Mouse (Mus musculus): ENCODE measurements around the gene Wnt3. TPM values are rescaled to one million over a fixed set of nuclear protein-coding genes. Genes with fewer than 3 reads are reported as not detected.

The Wnt3 gene
- polyA plus RNA-seq, 1 experiment from 2014 or later, result 11.2 TPM

DNA sequence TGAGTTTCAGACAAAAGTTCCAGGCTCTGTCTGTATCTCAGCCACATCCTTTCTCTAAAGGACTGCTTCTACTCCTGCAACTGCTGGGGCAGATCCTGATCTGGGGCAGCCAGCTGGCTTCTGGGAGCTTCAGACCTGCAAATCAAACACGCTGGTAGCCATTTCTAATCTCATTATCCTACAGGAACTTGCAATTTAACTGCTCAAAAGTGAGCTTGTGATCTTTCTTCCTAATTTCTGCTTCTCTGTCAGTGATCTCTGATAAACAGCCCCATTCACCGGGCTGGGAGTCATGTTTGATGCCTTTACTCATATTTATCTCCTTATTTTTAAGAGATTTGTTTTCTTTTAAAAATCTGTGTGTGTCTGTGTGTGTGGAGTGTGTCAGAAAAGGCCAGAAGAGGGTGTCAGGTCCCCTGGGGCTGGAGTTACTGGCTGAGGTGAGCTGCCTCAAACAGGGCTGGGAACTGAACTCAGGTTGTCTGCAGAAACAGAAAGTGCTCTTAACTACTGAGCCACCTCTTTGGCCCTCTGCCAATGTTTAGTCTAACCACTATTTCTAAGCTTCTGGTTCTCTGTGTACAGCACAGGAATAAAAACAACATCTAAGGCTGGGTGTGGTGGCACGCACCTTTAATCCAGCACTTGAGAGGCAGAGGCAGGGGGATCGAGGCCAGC is 86.1 kb downstream of the Wnt3 start:
- DNase-seq (ENCODE audit: low spot score), result no peak
- no peaks in the 10 kb centered on the region for H3K4me1 ChIP-seq (replicated peaks)
- H3K9me3 ChIP-seq, result no peaks in the 10 kb centered on the region
- H3K27me3 ChIP-seq (ENCODE audit: insufficient read depth, poor library complexity, severe bottlenecking), result no peaks in the 10 kb centered on the region
- peaks cover 60% of the 10 kb centered on the region for H3K36me3 ChIP-seq
- H3K4me3 ChIP-seq, result no peak overlapping the region
- H3K27ac ChIP-seq, result no peak overlapping the region
- WGBS, result 81% methylated on average over 4 of the region's 4 CpGs

DNA sequence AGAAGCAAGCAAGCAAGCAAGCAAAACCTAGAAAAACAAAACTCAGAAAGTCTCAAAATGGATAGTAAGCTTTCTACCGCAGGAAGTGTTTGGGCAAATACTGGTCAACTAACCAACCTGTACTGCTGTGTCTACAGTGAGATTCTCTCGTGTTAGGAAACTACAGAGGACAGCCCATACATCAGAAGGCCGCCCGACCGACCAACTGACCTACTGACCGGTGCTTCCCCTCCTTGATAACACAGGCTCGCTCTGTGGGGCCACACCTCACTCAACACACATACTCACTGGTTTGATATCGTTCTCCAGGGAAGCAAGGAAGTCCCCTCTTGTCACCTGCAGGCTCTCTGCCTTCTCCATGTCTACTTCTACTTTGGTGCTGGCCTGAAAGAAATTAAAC is 89.0 kb downstream of the Wnt3 start:
- WGBS, result 84% methylated on average over 8 of the region's 8 CpGs
- Histone ChIP-seq H3K36me3 (peaks cover 50% of the 10 kb centered on the region), H3K27ac (no peak overlapping the region), H3K27me3 (ENCODE audit: insufficient read depth, poor library complexity, severe bottlenecking) (no peaks in the 10 kb centered on the region), H3K9me3 (no peaks in the 10 kb centered on the region), H3K4me1 (replicated peaks) (0 out of 2 replicates have a peak, but pooled peaks cover 3% of the 10 kb centered on the region), H3K4me3 (no peak overlapping the region)
- DNase-seq (ENCODE audit: low spot score), result no peak

DNA sequence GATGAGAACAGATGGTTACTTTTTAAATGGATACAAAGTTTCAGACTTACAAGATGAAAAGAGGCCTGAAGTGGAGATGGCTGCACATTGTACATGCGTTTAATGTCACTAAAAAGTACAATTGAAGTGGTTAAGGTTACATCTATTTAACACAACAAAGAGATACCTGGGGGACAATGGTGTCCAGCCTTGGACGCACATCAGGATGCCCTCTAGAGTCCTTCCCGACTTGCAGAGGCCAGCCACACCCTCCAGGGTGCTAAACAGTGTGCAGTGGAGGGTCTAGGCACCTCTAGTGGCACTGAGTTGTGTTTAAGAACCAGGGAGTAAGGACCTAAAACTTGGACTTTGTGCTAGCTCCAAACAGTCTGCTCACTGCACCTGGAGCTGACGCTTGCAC is 90.5 kb downstream of the Wnt3 start:
- 86% methylated on average over 4 of the region's 4 CpGs for WGBS
- peaks cover 40% of the 10 kb centered on the region for H3K36me3 ChIP-seq
- H3K4me3 ChIP-seq, result no peak overlapping the region
- H3K4me1 ChIP-seq (replicated peaks), result peaks cover 8% of the 10 kb centered on the region
- H3K27ac ChIP-seq, result no peak overlapping the region
- no peaks in the 10 kb centered on the region for H3K9me3 ChIP-seq
- H3K27me3 ChIP-seq (ENCODE audit: insufficient read depth, poor library complexity, severe bottlenecking), result no peaks in the 10 kb centered on the region
- DNase-seq (ENCODE audit: low spot score), result no peak

GRCm38 (mm10) chr11:103865346-103865745 is 91.4 kb downstream of the Wnt3 start:
- Histone ChIP-seq H3K9me3 (no peaks in the 10 kb centered on the region), H3K27ac (no peak overlapping the region), H3K4me3 (no peak overlapping the region), H3K36me3 (peaks cover 37% of the 10 kb centered on the region), H3K4me1 (replicated peaks) (peaks cover 11% of the 10 kb centered on the region), H3K27me3 (ENCODE audit: insufficient read depth, poor library complexity, severe bottlenecking) (no peaks in the 10 kb centered on the region)
- DNase-seq (ENCODE audit: low spot score), result no peak
- WGBS, result 66% methylated on average over 7 of the region's 7 CpGs

Other genes with a start within 250 kb of the Wnt3 start
- not detected in 2 replicates for gene Gm884, start 153.0 kb upstream of the Wnt3 start, polyA plus RNA-seq (2016; fragmentation: Nextera tagmentation; extraction: Ambion mirVana)
- gene Lyzl6, start 135.3 kb upstream of the Wnt3 start, polyA plus RNA-seq (2016; fragmentation: Nextera tagmentation; extraction: Ambion mirVana), result not detected in 2 replicates
- not detected in 2 replicates for gene Rprml, start 124.6 kb upstream of the Wnt3 start, polyA plus RNA-seq (2016; fragmentation: Nextera tagmentation; extraction: Ambion mirVana)
- 90.0 and 94.5 TPM in 2 replicates for gene Gosr2, start 76.3 kb upstream of the Wnt3 start, polyA plus RNA-seq (2016; fragmentation: Nextera tagmentation; extraction: Ambion mirVana)
- 0.60 and 1.0 TPM in 2 replicates for gene Wnt9b, start 24.3 kb upstream of the Wnt3 start, polyA plus RNA-seq (2016; fragmentation: Nextera tagmentation; extraction: Ambion mirVana)
- gene Nsf, start 179.9 kb downstream of the Wnt3 start, polyA plus RNA-seq (2016; fragmentation: Nextera tagmentation; extraction: Ambion mirVana), result 53.1 and 54.3 TPM in 2 replicates
- 99.1 and 116 TPM in 2 replicates for gene Arf2, start 192.6 kb downstream of the Wnt3 start, polyA plus RNA-seq (2016; fragmentation: Nextera tagmentation; extraction: Ambion mirVana)

Measured in hindbrain, embryonic 10.5 days (tissue).